Mouse (Mus musculus) embryonic fibroblast, embryonic 13.5 days (primary cell): ENCODE measurements around the gene 1700020D05Rik.

ENCODE experiments used
- CTCF ChIP-seq: IDR thresholded peaks from 2 replicates; pipeline ENCODE4 v1.5.1; 2011; ENCODE audit warnings: mild to moderate bottlenecking, control low read depth, low read length, moderate library complexity, borderline replicate concordance; ENCODE audit not compliant: insufficient read depth
- POLR2A ChIP-seq: IDR thresholded peaks from 2 replicates; pipeline ENCODE4 v1.6.1; 2011; ENCODE audit warnings: low read depth, mild to moderate bottlenecking, control low read depth, low read length, moderate library complexity

DNA sequence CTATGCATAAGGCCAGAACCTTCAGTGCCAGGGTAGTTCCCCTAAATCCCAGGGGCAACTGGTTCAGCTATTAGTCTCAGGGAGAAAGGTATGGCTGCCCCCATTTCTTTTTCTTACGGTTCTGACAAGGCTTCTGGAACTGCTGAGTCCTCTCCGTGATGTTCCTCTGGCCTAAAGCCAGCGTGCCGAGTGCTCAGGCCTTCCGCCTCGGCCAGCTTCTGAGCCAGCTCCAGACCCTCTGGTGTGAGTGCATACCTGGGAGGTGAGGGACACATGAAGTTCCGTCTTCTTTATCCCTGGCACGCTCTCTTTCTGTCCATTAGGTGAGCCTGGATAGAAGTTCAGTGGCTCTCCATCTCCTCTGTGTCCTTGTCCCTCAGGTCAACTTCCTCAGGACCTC is 18.2 kb downstream of the 1700020D05Rik start:
- TF ChIP-seq CTCF, result no peak
- peak; percentile 43; the same call in 1 of the 2 replicates for TF ChIP-seq POLR2A
